In genomic region chr1:107481452-107481851, GRCm38 (mm10) we compare ENCODE assay signal across 1 mouse cellular context.
TF ChIP-seq lines count a peak whose summit lies in the region.

No protein-coding gene starts in this region.

TF ChIP-seq in MEL, 35 proteins besides CTCF, POLR2A, EP300 and RAD21 (continued from another document):
- 0 out of 2 replicates have a peak, but pooled peaks have one; percentile 4 for TF ChIP-seq GABPA (IDR thresholded peaks at IDR 0.05; ENCODE audit: low read depth, low read length)
